Mouse (Mus musculus): ENCODE measurements around the gene Peg3. TPM values are rescaled to one million over a fixed set of nuclear protein-coding genes. Genes with fewer than 3 reads are reported as not detected.
"Not testable (repeated sequence)": the region's sequence is repeated elsewhere in the genome, so short reads cannot be mapped to it uniquely, and the experiment has no call there.

The Peg3 gene
- total RNA-seq (2014; fragmentation: Nextera tagmentation) = not detected in 2 replicates
- 0.21 TPM in 1 of 2 replicates, not detected in the other for total RNA-seq (2017)

DNA sequence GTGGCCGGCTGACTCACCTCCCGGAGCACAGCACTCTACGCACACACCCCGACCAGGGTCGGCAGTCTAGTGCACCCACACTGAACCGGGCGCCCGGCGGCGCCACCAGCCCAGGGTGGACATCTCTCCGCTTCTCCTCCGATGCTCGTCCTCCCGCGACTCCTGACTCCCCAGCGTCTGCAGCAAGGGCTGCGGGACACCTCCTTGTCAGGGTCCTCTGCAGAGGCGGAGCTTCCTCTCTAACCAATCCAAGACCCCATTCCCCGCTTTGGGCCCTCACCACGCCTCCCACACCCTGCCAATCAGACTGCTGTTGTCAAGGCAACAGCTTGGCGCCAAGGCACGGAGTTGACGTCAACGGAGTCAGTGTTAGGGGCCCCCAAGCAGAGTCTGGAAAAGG lies at the start of gene Peg3, which contains the start of gene Usp29:
TSS of gene Peg3 (minus strand) at position 191 of the 400 bp plus-strand sequence.
TSS of gene Usp29 (plus strand) at position 338 of the 400 bp plus-strand sequence.
- 0 out of 2 replicates have a peak, but pooled peaks have one; percentile 15 for ATAC-seq (replicated peaks; ENCODE audit: poor library complexity, severe bottlenecking)

- ATAC-seq (replicated peaks; ENCODE audit: poor library complexity, severe bottlenecking) = no peak
Observed at GRCm38 (mm10) chr7:6779172-6779571, 48.9 kb upstream of the Peg3 start.

DNA sequence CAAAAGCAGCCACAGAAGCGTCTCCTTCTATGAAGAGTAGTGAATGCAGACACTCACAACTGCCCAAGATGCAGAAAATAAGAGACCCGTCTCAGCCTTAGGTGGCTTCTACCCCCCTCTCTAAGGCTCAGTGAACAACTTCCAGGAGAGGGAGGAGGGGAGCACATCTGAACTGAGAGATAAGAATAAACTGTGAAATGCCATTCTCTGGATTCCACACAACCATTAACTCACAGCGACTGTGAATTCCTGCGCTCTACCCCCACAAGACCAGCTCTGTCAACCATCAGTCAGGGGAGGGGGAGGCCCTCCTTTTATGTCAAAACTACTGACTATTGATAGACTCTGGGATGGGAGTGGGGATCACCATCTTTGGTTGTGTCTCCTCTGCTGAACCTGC lies 47.5 kb upstream of the Peg3 start:
- ATAC-seq (replicated peaks; ENCODE audit: poor library complexity, severe bottlenecking) = no peak

GRCm38 (mm10) chr7:6777107-6777506 lies 46.9 kb upstream of the Peg3 start:
- no peak for ATAC-seq (replicated peaks; ENCODE audit: poor library complexity, severe bottlenecking)

DNA sequence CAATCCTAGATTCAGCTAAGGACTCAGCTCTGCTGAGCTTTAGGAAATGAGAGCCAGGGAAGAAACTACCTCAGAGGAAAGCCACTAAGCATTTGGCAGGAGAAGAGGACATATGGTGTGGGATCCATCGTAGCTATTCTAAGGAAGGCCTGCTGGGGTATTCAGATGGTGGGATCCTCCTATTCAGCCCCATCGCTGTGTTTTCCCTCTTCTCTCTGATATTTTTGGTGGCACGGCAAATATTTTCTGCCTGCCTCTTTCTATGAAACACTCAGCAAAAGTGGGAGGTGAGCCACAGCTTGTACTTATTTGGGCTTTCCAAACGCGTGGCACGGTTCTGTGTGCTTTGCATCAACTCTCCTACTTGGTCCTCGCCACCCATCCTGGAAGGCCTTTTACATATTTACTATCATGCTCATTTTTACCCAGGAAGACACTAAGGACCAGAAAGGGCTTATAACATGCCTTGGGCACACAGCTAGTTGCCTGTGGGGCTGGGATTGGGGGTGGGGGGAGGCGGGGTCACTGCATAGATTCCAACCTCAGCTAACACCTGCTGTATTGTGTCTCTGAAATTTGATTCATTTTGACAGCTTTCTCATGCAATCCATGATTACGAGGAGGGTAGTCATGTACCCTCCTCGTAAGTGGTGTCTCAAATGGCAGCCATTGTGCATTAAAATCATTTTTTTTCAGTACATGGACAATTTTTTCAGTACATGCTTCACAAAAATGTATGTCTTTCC lies 46.3 kb upstream of the Peg3 start:
- ATAC-seq (replicated peaks; ENCODE audit: poor library complexity, severe bottlenecking) = no peak

DNA sequence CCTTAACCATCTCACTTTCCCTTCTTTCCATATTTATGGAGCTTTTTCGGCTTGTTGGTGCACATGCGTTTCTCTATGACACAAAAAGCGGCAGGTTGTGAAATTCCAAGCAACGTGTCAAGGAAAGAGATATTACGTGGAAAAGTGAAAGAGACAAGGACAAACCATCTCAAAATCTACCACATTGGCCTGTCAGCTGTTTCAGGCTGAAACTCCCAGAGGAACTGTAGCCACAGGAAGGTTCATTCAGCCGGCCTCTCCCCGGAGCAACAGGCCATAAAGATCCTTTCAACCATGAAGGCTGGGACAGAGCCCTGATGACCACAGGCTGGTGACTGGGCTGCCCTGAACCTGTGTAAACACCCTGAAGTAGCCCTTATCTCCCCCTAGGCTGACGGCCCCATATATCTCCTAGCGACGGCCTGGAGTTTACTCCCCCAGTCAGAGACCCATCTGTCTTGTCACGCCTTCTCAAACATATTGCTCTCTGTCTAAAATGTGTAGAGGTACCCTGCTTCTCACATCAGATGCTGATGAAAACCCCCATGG lies 43.7 kb upstream of the Peg3 start:
- ATAC-seq (replicated peaks; ENCODE audit: poor library complexity, severe bottlenecking) = not testable (repeated sequence)

DNA sequence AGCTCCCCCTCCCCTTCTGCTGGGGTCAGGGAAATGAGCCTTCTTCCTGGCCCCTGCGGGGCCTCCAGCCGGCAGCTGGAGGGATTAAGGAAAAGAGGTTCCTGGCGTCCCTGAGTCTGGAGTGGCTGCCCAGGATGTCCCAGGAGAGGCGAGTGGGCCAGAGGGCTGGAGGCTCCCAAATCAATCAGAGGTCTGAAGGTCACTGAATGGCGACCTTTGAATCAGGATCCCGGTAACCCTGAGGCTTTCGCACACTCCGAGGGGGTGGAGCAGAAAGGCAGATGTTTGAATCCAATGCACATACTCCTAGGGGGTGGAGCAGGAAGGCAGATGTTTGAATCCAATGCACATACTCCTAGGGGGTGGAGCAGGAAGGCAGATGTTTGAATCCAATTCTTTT lies 40.1 kb upstream of the Peg3 start:
- ATAC-seq (replicated peaks; ENCODE audit: poor library complexity, severe bottlenecking) = no peak

GRCm38 (mm10) chr7:6765240-6765639 lies 35.0 kb upstream of the Peg3 start:
- no peak for ATAC-seq (replicated peaks; ENCODE audit: poor library complexity, severe bottlenecking)

- ATAC-seq (replicated peaks; ENCODE audit: poor library complexity, severe bottlenecking) = no peak
Observed at GRCm38 (mm10) chr7:6760170-6760569, 29.9 kb upstream of the Peg3 start.

GRCm38 (mm10) chr7:6759698-6760097 lies 29.5 kb upstream of the Peg3 start:
- ATAC-seq (replicated peaks; ENCODE audit: poor library complexity, severe bottlenecking) = no peak

DNA sequence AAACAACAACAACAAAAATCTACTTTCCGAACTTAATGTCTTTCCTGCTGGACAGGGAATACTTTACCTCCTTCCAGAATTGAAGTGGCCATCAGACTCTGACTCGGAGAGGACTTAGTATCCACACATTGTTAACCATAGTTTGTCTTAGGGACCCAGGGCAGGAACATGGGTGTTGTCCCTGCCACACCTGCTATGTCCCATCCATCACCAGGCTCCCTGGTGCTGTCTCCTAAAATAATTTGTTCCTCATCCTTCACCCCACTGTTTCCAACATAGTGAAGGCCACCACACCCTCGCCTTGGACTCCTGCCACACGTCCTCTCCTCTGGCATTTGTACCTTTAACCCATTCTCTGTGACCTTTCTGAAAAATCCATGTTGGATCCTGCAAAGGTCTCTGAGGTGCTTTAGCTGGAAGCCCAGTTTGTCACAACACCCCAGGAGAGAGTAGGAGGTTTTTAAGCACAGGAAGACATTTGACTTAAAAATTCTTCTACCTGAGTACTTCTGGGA lies 26.6 kb upstream of the Peg3 start:
- ATAC-seq (replicated peaks; ENCODE audit: poor library complexity, severe bottlenecking) = no peak

GRCm38 (mm10) chr7:6753440-6753839 lies 23.2 kb upstream of the Peg3 start:
- no peak for ATAC-seq (replicated peaks; ENCODE audit: poor library complexity, severe bottlenecking)

GRCm38 (mm10) chr7:6749196-6749595 lies 19.0 kb upstream of the Peg3 start:
- ATAC-seq (replicated peaks; ENCODE audit: poor library complexity, severe bottlenecking) = no peak

DNA sequence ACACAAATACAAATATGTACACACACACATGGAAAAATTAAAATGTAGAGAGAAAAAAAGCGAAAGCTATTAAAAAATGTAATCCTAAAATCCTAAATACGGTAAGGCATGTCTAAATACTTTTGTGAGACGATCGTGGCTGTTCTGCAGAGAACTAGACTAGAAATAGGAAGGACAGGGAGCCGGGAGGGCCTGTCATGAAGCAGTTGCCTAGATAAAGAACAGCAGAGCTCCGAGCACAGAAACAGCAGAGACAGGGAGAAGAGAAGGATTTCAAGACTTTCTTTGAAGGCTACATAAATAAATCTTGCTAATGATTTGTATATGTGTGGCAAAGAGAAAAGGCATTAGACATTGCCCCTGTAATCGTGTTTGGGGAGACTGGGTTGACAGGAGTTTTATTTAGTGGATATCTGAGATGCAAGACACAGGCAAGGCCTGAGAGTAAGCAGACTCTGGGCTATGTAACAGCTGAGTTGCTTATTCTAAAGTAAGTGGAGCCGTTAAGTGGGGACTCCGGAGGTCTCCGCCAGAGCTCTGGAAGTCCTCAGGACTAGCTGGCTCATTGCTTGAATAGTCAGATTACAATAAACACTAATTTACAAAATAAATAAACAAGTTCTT lies 14.2 kb upstream of the Peg3 start:
- no peak for ATAC-seq (replicated peaks; ENCODE audit: poor library complexity, severe bottlenecking)

DNA sequence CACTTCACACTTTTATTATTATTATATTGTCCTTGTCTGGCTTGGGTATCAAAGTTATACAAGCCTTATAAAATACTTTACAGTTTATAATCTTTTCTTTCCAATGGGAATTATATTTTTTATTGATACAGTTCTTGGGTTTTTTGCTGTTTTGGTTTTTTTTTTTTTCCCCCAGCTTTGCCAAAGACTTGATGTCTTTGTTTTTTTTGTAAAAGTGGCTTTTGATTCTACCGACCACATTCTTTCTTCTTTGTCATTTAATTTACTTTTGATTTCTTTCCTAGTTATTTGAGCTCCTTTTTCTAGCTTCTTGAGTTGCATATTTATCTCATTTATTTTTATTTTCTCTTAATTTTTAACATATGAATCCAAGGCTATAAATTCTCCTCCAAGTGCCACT lies 5.8 kb upstream of the Peg3 start:
- ATAC-seq (replicated peaks; ENCODE audit: poor library complexity, severe bottlenecking) = no peak

- no peak for ATAC-seq (replicated peaks; ENCODE audit: poor library complexity, severe bottlenecking)
Observed at GRCm38 (mm10) chr7:6731930-6732329, 1.7 kb upstream of the Peg3 start.

GRCm38 (mm10) chr7:6731373-6731772 lies 1.1 kb upstream of the Peg3 start:
- ATAC-seq (replicated peaks; ENCODE audit: poor library complexity, severe bottlenecking) = no peak

DNA sequence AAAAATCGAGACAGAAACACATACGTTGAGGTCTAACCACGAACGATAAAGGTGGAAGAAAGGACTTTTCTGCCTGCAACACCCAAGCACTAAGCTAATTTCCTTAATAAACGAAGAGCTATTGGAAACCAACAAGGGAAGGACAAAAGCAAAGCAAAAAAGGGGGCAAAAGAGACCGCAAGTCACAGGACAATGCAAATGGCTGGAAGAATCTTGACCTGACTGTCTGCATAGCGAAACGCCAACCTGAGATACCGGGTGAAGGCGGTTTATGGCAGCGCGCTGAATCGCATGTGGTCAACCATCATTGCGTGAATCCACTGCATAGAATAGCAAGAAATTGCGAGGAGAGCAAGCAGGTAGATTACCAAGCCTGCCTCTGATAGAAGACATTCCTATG lies 570 bp upstream of the Peg3 start:
- ATAC-seq (replicated peaks; ENCODE audit: poor library complexity, severe bottlenecking) = no peak

DNA sequence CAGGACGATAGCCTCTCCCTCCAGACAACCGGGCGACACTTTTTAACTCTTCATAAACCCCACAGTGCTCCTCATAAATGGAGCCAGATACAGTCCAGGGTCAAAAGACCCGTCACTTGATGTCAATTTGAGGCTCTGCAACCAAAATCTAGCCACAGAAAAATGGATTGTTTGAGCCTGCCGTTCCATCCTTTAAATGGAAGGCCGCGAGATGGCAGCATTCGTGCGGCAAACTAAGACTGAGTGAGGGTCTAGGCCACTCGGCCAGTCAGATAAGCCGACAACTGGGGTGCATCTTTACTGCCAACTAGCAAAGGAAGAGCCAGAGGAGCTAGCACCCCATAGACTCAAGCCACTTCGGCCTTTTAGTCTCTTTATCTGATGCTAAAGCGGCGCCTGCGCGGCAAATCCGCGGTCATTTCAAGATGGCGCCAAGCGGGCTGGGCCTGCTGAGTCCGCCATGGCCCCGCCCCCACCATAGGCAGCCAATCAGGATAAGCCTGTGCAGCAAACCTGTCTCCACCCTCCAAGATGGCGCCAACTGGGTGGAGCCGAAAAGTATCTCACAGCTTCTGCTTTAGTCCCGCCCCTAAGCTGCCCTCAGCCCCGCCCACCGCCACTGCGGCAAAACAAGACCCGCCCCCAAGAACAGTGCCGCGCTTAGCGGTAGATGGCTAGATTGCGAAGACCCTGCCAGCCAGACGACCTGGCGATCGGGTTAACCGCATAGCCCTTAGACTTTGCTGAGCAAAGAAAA lies 992 bp downstream of the Peg3 start:
- peak; percentile 83 for ATAC-seq (replicated peaks; ENCODE audit: poor library complexity, severe bottlenecking)

DNA sequence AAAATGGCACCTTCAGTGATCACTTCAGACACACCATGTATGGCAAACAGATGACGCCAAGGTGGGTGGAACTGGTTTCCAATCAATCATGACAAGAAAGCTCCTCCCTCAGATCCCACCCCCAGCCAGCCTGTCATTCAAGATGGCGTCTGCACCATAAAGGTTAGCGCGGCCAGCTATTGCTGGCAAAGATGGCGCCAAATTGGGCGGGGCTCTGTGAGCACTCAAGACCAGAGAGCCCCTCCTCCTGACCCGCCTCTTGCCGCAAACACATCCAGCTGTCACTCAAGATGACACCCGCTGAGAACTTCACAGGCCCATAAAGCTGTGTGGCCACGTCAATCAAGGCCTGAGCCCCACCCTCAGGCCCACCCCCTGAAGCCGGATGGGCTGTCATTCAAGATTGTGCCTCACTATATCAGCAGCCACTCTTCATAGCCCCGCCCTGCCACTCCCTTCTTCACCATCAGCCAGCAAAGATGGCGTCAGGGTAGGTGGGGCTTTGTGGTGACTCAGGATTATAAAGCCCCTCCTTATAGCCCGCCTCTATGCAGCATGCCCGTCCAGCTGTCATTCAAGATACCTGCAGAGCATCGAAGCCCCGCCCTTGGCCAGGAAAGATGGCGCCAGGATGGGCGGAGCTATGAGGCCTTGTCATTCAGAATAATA lies 1.8 kb downstream of the Peg3 start:
- ATAC-seq (replicated peaks; ENCODE audit: poor library complexity, severe bottlenecking) = no peak

Measured in granulocyte monocyte progenitor cell, adult 5-6 weeks (primary cell).